Mouse (Mus musculus): ENCODE measurements at regions not wholly inside any gene's neighbourhood (a gene's known extent, or its start where the extent isn't known, plus 50 kb on each side); places are given as distances from the start of the nearest gene placed in this dataset.

DNA sequence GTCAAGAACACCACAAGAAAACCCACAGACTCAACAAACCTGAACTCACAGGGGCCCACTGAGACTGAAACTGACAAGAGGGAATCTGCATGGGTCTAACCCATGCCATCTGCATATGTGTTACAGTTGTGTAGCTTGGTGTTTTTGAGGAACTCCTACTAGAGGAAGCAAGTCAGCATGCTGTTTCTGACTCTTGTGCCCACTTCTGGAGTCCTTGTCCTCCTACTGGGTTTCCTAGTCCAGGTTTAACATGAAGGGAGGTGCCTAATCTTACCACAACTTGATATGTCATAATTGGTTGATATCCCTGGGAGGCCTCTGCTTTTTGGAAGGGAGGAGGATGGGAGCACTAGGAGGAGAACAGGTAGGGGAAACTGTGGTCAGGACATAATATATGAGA, 50.2 kb upstream of the Sp4 start:
- Histone ChIP-seq H3K36me3 (ENCODE audit: control insufficient read depth, insufficient read depth, low read length) (no peaks in the 10 kb centered on the region), H3K4me3 (ENCODE audit: control insufficient read depth, insufficient read depth, low read length) (no peak overlapping the region), H3K4me1 (replicated peaks; ENCODE audit: control insufficient read depth, insufficient read depth, low read length) (no peaks in the 10 kb centered on the region), H3K27ac (ENCODE audit: control insufficient read depth, insufficient read depth, low read length) (no peak overlapping the region), H3K27me3 (ENCODE audit: control insufficient read depth, insufficient read depth, low read length) (no peaks in the 10 kb centered on the region)
- TF ChIP-seq CTCF (IDR thresholded peaks at IDR 0.05; ENCODE audit: borderline replicate concordance, control insufficient read depth, extremely low read depth, insufficient read depth, low read length, poor library complexity), result no peak
- TF ChIP-seq POLR2A (IDR thresholded peaks at IDR 0.05; ENCODE audit: control insufficient read depth, extremely low read depth, insufficient read depth, low read length, poor library complexity), result no peak
- no peak for DNase-seq
